Mouse (Mus musculus): ENCODE measurements around the gene Cdip1.
A peak's percentile ranks its signal among the peaks of the same experiment; 100 is the strongest.
"Not testable (repeated sequence)": the region's sequence is repeated elsewhere in the genome, so short reads cannot be mapped to it uniquely, and the experiment has no call there.

The Cdip1 gene

DNA sequence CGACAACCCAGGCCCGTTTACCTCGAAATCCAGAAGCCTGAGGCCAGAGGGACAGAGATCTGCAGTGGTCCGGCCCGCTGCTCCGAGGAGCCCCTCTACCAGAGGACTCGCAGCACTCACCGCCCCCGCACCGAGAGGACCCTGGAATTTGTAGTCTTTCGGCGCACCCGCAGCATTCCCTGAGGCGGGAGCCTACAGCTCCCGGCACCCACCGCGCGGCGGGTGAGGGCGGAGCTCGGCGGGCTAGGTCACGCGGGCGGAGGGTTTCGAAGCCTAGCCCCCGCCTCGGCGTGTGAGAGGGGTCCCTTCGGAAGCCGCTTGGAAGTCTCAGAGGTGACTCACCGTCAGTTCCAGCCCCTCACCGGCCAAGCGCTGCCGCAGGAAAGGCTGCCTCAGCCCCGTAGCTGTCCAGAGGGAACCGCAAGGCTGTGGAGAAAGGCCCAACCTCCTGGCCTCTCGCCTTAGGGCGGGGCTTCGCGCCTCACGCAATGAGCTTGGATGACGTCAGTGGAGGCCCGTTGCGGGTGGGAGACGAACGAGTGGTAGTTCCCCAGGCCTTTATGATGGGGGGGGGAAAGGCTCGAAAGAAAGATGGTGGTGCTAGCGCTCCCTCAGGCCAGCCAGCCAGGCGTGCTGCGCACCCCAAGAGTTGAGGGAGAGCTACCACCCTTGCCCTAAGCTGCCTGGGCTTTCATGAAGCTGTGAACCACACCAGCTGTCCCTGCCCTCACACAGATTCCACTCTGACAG lies at the start of gene Cdip1:
Gene Cdip1, minus strand, starts transcription at position 483 of the 750 bp plus-strand sequence.
- peak; percentile 97 to 98 for DNase-seq

DNA sequence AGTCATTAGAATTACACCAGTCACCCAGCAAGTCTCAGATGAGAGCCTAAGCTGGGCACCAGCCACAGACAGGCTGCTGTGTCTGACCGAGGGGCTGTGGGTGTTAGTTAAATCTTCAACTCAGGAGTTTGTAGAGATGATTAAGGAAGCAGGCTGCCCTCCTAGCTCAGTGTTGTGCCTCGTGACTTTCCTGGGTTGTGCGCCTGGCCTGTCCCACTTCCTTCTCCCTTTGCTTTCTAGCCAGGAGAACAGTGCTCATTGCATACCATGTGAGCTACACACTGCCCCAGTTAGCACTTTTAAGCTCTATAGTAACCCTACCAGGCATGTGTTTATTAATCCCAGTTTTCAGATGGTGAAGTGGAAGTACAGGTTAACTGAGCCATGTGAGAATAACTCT lies 49.5 kb upstream of the Cdip1 start:
- no peak for DNase-seq

- DNase-seq = no peak
These were observed 47.5 kb upstream of the Cdip1 start for GRCm38 (mm10) chr16:4837631-4838030.

GRCm38 (mm10) chr16:4835191-4835590 lies 45.1 kb upstream of the Cdip1 start, which contains the start of gene 4930562C15Rik:
Gene 4930562C15Rik, plus strand, starts transcription at chr16:4835416.
- no peak for DNase-seq

DNA sequence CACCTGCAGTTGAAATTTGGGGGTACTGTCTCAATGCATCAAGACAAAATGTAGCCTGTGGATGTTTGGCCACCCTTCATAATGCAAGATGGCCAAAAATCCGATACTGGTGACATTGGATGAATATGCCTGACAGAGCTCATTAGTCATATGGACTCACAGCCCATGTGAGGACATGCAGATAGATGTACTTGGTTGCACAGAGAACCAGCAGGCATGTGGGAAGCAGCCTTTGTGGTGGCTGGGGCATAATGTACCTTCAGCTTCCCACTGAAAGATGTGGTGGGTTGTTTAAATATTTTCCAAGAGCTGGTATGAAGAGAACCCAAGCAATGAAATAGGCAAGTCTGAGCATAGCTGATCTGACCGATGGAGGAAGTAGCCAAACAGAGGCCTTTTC lies 43.8 kb upstream of the Cdip1 start:
- no peak for DNase-seq

DNA sequence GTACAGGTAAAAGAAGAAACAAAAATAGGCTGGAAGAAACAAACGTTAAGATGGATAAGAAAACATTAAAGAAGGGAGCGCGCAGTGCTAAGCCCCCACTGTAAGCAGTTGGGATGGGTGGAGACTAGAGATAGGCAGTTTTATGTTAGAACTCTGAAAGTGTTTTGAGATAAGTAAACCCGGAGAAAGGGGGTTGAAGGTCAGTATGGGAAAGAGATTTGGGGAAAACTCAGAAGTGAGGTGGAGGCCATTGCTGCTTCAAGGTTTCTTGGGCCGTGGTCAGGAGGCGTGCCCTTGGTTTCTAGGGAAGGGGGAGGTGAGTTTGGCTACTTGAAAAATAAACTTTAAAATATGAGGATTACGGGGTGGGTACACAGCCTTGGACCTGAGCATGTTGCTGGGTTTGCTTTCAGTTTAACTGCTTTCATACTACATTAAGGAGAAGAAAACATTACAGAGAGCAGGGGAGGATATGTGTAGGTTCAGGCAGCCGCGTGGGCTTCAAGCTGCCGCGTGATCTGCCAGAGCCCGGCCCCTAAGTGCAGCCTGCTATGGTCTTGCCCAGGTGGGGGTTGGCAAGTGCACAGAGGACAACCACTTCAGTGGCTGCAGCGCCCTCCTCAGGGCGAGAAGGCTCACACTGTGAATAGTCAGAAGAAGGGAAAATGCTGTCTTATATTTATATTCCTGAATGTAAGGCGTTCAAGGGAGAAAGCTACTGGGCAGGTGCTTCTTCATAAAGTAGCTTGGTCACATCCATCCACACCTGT lies 41.7 kb upstream of the Cdip1 start:
- DNase-seq = peak in 1 of 2 experiments; percentile 23

GRCm38 (mm10) chr16:4829271-4829900 lies 39.3 kb upstream of the Cdip1 start:
- no peak for DNase-seq

DNA sequence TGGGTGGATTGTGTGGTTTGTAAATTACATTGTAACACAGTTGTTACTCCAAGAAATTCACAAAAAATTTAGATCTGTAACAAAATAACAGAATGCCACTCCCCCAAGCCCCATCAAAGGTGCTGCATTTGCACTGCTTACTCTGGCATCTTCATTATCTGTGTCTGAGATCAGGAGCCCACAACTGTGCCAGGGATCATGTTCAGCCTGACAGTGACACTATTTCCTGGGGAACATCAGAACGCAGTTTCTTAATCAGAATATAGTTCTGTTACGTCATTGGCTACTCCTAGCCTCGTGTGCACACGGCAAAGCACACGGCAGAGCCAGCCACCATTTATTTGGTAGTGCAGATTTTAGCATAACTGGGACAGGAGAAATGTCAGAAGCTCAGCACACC lies 37.5 kb upstream of the Cdip1 start:
- DNase-seq = no peak

- DNase-seq = not testable (repeated sequence)
These were observed 34.4 kb upstream of the Cdip1 start for GRCm38 (mm10) chr16:4824466-4824865.

- no peak for DNase-seq
These were observed 28.3 kb upstream of the Cdip1 start for GRCm38 (mm10) chr16:4818349-4818748.

GRCm38 (mm10) chr16:4796631-4797030 lies 6.5 kb upstream of the Cdip1 start:
- DNase-seq = no peak

DNA sequence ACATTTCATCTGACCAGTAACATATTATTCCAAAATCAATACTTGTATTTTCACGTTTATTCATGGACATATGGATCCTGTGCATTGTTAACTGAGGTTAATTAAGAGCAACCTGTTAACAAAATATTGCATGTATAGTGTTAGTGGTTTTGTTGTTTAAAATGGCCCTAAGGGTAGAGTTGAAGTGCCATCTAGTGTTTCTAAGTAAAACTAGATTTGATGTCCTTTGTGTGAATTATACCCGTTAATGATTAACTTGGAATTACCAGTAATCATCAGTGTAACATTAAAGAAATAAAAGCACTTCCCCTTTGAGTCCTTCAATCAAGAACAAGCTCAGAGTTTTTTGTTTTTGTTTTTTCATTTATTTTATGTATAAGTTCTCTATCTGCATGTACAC lies 1.2 kb upstream of the Cdip1 start:
- no peak for DNase-seq

DNA sequence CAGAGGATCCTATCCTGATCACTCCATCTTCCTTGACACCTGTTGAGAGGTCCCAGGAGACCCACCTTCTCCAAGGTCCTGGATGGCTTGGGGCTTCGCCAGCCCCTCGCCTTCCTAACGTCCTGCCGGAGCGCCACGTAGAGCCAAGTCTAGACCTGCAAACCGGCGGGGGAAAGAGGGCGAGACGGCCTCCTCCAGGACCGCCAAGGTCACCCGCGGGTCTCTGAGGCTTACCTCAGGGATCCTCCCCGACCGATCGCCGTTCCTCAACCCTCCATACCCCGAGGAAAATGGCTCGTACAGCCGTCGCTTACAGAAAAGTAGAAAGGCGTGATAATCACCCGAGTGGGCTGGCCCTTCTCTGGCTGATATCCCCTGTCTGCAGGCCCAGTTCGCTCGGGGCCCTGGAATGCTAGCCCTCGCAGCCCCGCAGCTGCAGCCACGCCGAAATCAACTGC lies 752 bp downstream of the Cdip1 start:
- no peak for DNase-seq

DNA sequence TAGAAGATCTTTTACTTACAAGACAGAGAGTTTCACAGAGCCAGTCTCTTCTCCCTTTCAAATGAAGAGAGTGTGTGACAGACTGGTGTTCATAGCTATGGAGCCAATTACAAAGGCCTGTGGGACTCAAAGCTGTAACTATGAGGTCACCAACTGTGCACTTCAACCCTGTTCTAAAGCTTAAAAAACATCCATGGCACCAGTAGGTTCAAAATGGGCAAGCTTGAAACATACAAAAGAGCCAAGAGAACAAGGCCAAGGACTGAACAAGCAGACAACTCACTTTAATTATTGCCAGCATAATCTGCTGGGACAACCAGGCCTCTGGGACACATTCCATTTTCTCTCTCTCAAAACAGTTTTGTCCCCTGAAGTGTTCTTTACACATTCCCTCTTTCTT lies 1.9 kb downstream of the Cdip1 start:
- no peak for DNase-seq

DNA sequence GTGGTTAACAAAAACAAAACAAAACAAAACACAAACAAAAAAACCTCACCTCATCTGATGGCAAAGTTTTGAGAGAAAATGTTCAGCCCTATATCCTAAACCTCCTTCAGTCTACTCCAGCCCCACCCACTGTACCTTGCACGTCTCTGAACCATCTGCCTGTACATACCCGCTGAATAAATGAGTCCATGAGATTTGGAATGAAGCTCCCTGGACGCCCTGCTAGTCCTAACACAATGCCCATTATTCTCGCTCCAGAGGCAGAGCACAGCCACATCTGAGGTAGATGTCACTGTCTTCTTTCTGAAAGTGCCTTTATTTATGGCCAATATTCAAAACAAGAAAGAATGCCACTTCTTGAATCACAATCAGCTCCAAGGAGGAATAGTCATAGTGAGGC lies 4.4 kb downstream of the Cdip1 start:
- no peak for DNase-seq

DNA sequence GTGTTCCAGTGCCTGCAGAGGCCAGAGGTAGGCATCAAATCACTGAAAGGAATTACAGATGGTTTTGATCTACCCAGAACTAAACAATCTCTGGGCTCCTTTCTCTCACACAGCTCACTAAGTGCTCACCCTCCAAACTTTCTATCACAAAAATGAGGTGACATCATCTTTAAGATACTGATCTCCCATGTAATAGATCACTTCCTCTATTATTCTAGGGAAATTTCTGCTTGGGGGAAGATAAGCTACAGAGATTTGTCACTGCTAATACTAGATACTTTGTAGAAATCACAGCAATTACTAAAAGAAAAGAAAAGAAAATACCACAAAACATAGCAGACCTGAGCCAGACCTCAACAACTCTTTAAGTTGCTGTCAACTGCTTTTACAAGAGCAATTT lies 7.6 kb downstream of the Cdip1 start:
- no peak for DNase-seq

- DNase-seq = no peak
These were observed 8.4 kb downstream of the Cdip1 start for GRCm38 (mm10) chr16:4781524-4782196.

DNA sequence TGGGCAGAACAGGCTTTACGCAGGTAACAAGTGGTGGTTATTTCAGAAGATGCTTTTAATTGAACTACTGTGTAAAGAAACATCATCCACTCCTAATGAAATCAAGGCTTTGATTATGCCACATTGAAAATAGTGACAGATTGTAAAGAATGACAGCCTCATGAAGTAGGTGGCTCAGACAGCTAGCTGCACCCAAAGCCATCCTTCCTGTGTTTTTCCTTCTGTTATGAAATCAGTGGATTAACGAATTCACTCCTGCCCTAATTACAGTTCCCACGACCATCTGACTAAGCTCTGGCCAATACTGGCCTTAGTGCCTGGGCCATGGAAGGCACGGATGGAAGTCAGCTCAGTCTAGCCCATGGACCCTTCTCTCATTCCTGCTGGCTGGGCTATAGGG lies 11.2 kb downstream of the Cdip1 start:
- DNase-seq = no peak

DNA sequence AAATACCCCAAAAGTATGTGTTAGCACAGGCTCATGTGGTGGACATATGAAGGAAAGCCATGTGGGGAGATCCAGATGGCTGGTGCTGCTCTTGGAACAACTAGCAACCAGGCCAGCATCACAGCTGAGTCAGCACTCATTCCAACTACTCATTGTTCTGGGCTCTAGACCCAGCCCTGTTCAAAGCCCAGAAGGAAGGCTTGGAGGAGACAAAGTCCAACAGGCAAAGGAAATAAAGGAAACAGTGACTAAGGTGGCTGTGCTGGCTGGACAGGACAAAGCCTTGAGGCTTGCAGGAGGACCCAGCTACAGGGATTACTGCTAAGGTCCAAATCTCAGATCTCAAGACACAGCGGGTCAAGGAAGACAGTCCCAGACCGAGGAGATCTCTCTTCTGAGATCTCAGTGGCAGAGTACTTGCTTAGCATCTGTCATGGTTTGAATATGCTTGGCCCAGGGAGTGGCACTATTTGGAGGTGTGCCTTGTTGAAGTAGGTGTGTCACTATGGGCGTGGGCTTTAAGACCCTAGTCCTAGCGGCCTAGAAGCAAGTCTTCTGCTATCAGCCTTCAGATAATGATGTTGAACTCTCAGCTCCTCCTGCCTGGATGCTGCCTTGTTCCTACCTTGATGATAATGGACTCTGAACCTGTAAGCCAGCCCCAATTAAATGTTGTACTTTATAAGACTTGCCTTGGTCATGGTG lies 12.0 kb downstream of the Cdip1 start:
- no peak for DNase-seq

GRCm38 (mm10) chr16:4777171-4777904 lies 12.8 kb downstream of the Cdip1 start:
- no peak for DNase-seq

- DNase-seq = no peak
These were observed 16.7 kb downstream of the Cdip1 start for GRCm38 (mm10) chr16:4773289-4773970.
